24 mouse cellular contexts compared by ENCODE assay signal in genomic region chr2:75762030-75762429, GRCm38 (mm10).
"Had no signal": no experiment of that assay in that cellular context is flagged by ENCODE, and none has a peak within 500 bp of the region (broad histone marks: within the 10 kb centered on the region; RNA-seq: fewer than 3 reads in every experiment).

No protein-coding gene starts in this region.

- ATAC-seq: liver, embryonic 12.5 days; midbrain, embryonic 15.5 days had no signal

- DNase-seq: kidney, adult 2 months; kidney, postnatal 25 days; layer of hippocampus, adult 9-11 months; liver; lung, adult 2 months; lung, postnatal 36 days; right cerebral cortex, adult 18-20 months; right cerebral cortex, postnatal 14 days; right cerebral cortex, postnatal 4 days; spleen, adult 18-20 months; thymus, adult 2 months; thymus, postnatal 14 days; thymus, postnatal 4 days had no signal

- H3K27me3 ChIP-seq: limb, embryonic 13.5 days; liver, embryonic 15.5 days; midbrain, embryonic 15.5 days; neural tube, embryonic 12.5 days; neural tube, embryonic 15.5 days; stomach, embryonic 15.5 days had no signal

- H3K4me3 ChIP-seq: layer of hippocampus, adult 2 months; limb, embryonic 10.5 days; limb, embryonic 13.5 days; liver, embryonic 12.5 days; liver, embryonic 15.5 days; midbrain, embryonic 12.5 days; midbrain, embryonic 15.5 days; neural tube, embryonic 12.5 days; neural tube, embryonic 15.5 days; stomach, embryonic 15.5 days had no signal

- H3K36me3 ChIP-seq: limb, embryonic 10.5 days; limb, embryonic 13.5 days; liver, embryonic 12.5 days; liver, embryonic 15.5 days; midbrain, embryonic 12.5 days; midbrain, embryonic 15.5 days; neural tube, embryonic 12.5 days; neural tube, embryonic 15.5 days; stomach, embryonic 15.5 days had no signal

- H3K4me2 ChIP-seq: limb, embryonic 13.5 days; liver, embryonic 12.5 days; liver, embryonic 15.5 days; midbrain, embryonic 12.5 days; midbrain, embryonic 15.5 days; neural tube, embryonic 12.5 days; neural tube, embryonic 15.5 days; stomach, embryonic 15.5 days had no signal

- H3K27ac ChIP-seq: kidney, postnatal 0 days; layer of hippocampus, adult 2 months; limb, embryonic 10.5 days; limb, embryonic 13.5 days; liver, embryonic 12.5 days; liver, embryonic 15.5 days; midbrain, embryonic 12.5 days; midbrain, embryonic 15.5 days; neural tube, embryonic 12.5 days; neural tube, embryonic 15.5 days; stomach, embryonic 15.5 days had no signal

- H3K9ac ChIP-seq: limb, embryonic 13.5 days; liver, embryonic 12.5 days; liver, embryonic 15.5 days; midbrain, embryonic 12.5 days; midbrain, embryonic 15.5 days; neural tube, embryonic 12.5 days; neural tube, embryonic 15.5 days; stomach, embryonic 15.5 days had no signal

- H3K9me3 ChIP-seq: limb, embryonic 10.5 days; limb, embryonic 13.5 days; liver, embryonic 12.5 days; liver, embryonic 15.5 days; midbrain, embryonic 12.5 days; midbrain, embryonic 15.5 days; neural tube, embryonic 12.5 days; neural tube, embryonic 15.5 days; stomach, embryonic 15.5 days had no signal

- H3K4me1 ChIP-seq: neural tube, embryonic 12.5 days; neural tube, embryonic 15.5 days had no signal
